Mouse (Mus musculus) small intestine, adult 2 months (tissue): ENCODE data around the gene Arhgef1.

Experiments
- CTCF ChIP-seq: fragments of 200-500 bp; IDR thresholded peaks from 2 replicates; pipeline ENCODE4 v1.5.1; 2012; ENCODE audit warnings: low read depth, mild to moderate bottlenecking, control low read depth, inconsistent platforms, low read length, moderate library complexity, mixed read lengths; ENCODE audit not compliant: insufficient replicate concordance, insufficient read length; ENCODE audit errors: extremely low read depth
- POLR2A ChIP-seq: fragments of 200-500 bp; IDR thresholded peaks from 2 replicates; pipeline ENCODE4 v1.6.1; 2012; ENCODE audit warnings: low read depth, mild to moderate bottlenecking, control low read depth, inconsistent platforms, low read length, moderate library complexity

- TF ChIP-seq CTCF (no peak), POLR2A (no peak)
Measured at GRCm38 (mm10) chr7:24884693-24885291, 17.9 kb upstream of the Arhgef1 start.
